Mouse (Mus musculus): ENCODE data around the gene Gps2. TPM values are rescaled to one million over a fixed set of nuclear protein-coding genes. Genes with fewer than 3 reads are reported as not detected.

Gps2 gene
- total RNA-seq (2017), result 103 TPM in 2 replicates

DNA sequence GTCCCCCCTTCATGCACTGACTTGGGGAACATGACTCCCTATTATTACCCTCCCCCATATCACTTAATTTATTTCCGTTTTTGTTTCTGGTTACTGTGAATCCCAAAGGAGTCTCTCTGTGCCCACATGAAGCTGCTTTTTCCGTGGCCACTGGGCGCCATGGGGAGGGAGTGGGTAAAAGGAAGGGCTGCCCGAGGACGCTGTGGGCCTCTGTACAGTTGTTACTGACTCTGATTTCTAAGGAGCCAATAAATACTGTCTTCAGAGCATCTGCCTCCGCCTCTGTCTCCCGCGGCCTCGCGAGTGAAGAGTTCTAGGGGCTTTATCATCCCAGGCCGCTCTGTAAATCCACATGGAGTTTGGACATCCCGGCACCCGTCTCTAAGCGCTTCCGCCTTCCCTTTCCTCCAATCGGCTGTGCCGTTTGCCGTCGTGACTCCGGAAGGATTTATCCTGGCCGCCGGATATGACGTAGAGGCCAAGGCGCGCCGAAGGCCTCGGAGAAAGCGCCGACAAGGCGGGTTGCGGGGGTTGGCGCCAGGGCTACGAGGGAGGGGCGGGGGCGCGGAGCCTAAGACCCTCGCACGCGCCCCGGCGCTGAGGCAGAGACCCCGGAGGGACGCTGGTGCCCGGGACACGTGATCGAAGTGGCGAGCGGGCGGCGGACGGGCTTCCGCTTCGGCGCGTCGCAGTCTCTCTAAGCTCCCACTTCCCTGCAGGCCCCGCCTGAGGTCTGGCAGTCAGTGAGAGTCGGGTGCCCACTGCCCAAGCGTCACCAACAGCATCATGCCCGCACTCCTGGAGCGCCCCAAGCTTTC is at the start of gene Gps2:
TSS of gene Gps2 (plus strand) at position 335 of the 818 bp plus-strand sequence.
- ATAC-seq (ENCODE audit: extremely low read depth, insufficient number of reproducible peaks, low FRiP score, poor library complexity, severe bottlenecking), result peak; percentile 89

DNA sequence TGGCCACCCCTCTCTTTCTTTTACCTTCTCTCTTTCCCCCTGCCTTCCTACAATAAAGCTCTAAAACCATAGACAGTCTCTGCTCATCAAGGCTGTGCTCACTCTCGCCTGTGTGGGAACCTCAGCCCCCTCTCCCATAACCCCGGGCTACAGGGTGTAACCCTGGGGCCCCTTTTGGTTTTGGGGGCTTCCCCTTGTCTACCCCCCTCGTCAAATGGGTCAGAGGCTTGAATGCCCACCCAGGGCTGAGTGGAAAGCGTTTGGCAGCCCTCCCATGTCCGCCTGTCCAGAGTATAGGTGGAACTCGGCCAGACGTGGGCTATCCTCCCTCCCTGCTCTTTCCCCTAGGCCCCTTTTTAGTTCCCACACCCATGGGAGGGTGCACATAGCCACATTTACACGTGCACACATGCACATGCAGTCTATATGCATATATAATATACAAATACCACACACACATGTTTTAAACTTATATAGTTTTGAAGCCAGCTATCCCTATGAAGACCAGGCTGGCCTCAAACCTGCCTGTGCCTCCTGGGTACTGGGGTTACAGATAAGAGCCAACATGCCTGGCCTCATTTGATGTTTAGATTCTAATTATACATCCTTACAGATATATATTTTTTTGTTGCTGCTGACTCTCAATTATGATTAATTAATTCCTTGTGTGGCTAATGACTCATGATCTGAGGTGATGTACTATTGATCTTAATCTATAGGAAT is 49.4 kb upstream of the Gps2 start:
- ATAC-seq (ENCODE audit: extremely low read depth, insufficient number of reproducible peaks, low FRiP score, poor library complexity, severe bottlenecking), result no peak

DNA sequence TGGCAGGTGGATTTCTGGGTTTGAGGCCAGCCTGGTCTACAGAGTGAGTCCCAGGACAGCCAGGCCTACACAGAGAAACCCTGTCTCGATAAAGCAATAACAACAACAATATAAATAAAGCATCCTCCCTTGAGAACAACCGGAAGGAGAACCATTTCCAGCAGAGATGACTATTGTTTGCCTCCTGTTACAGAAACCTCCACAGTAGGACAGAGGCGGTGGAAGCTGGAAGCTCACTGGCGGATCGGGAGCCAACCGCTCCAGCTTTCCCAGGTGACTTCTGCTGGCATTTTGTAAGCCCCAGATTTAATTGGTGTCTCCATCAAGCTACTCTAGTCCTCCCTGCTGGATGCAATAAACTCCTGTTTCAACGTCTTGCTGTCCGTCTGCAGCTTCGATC is 48.1 kb upstream of the Gps2 start:
- no peak for ATAC-seq (ENCODE audit: extremely low read depth, insufficient number of reproducible peaks, low FRiP score, poor library complexity, severe bottlenecking)

DNA sequence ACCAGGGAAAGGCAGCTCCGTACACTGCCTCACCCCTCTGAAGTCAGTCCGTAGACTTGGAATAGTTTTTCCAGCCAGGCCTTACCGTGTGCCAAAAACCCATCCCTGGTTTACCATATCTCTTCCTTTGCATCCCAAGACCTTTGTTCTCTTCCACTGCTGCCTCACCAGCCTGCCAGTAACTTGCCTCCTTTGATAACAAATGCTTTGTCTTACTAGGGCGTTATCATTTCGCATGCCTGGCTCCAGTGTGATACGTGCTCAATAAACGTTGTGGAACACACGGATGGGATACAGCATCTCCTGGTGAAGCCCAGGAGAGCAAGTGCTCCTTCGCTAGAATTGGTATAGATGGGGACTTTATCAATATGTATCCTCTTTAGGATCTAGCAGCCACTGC is 46.4 kb upstream of the Gps2 start:
- no peak for ATAC-seq (ENCODE audit: extremely low read depth, insufficient number of reproducible peaks, low FRiP score, poor library complexity, severe bottlenecking)

DNA sequence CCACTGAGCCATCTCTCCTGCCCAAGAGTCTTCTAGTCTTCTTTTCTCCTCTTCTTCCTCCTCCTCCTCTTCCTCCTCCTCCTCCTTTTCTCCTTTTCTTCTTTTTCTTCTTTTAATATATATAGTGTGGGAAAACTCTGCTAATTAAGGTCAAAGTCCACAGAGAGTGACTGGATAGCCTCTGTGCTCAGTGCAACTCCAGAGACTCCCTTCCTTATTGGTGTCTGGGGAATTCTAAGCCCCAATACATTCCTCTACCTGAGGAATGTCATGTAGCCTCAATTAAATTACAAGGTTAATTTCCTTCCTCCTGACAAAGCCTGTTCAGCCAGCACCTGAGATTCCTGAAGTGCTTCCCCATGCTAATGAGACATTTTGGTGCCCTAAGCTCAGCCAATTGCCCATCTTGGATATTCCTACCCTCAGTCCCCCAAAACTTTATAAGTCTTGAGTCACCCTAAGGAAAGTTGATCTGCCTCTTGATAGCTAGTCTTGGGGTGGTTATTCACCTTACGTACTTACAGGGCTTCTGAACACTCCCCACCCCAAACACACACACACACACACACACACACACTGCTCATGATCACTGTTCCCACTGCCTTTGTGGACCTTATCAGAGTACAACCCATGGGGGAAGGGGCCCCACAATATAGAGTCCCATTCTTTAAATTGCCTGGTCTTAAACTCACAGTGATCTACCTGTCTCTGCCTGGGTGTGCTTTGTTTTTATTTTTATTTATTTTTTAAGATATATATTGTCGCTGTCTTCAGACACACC is 43.2 kb upstream of the Gps2 start:
- no peak for ATAC-seq (ENCODE audit: extremely low read depth, insufficient number of reproducible peaks, low FRiP score, poor library complexity, severe bottlenecking)

DNA sequence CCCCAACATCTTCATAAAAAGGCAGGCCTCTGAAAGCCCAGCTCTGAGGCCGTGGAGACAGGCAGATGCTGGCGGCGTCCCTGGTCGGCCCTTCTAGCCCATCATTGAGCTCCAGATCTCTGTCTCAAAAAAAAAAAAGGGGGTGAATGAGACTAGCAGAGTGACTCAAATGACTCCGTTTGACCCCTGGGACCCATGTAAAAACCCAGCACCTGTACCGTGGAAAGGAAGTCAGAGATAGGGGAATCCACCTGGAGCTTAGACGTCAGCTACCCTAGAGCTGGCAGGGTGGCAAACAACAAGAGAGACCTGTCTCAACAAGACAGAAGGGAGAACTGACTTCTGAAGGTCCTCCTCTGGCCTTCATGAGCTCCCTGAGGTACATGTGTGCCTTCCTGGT is 41.9 kb upstream of the Gps2 start:
- no peak for ATAC-seq (ENCODE audit: extremely low read depth, insufficient number of reproducible peaks, low FRiP score, poor library complexity, severe bottlenecking)

DNA sequence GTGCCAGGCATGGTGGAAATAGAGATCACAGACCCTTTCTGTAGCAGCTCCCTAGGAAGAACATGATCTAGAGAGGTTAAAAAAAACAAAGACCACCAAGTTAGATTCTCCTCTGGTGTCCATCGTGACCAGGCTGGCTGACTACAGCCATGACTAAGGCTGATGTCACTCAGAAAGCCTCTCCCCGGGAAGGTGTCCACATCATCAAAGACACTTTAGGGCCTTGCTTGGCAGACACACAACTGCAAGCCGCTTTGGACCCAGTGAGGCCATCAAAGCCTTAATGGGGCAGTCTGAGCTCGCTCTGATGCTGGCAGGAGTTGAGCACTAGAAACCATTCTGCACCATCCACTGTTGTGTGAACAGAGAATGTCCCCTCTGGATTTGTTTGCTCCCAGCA is 41.2 kb upstream of the Gps2 start:
- no peak for ATAC-seq (ENCODE audit: extremely low read depth, insufficient number of reproducible peaks, low FRiP score, poor library complexity, severe bottlenecking)

DNA sequence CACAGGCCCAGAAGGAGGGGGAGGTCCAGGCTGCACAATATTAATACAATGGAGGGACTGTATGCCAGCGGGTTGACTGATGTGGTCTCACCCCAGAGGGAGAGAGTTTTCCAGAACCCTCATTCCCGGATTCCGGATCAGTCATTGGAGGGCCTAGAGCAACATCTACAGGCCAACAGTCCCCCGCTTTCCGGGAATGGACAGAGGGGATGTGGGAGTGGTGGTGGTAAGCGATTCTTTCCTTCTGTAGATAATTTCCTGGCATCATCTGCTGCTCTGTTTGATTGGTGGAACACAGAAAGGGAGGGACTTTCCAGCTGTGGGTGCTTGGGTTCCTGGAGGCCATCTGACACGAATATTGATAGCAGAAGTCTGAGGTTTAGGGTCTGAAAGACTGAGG is 37.5 kb upstream of the Gps2 start:
- ATAC-seq (ENCODE audit: extremely low read depth, insufficient number of reproducible peaks, low FRiP score, poor library complexity, severe bottlenecking), result no peak

DNA sequence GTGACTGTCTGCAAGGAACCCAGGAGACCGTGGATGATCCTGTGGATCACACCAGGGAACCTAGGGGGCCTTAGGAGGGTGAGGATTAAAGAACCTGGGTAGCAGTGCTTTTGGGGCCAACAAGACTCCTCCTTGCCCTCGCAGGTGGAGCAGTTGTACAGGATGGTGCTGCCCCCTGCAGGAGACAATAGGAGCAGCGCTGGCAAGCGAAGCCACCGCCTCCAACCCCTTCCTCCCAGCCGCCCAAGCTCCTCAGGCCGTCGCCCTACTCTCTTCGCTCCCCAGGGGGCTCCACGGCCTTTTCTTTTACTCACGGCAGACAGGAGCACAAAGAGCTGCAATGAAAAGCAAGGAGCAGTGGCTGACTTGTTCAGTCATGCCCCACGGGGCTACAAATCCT is 36.8 kb upstream of the Gps2 start:
- peak; percentile 58 for ATAC-seq (ENCODE audit: extremely low read depth, insufficient number of reproducible peaks, low FRiP score, poor library complexity, severe bottlenecking)

DNA sequence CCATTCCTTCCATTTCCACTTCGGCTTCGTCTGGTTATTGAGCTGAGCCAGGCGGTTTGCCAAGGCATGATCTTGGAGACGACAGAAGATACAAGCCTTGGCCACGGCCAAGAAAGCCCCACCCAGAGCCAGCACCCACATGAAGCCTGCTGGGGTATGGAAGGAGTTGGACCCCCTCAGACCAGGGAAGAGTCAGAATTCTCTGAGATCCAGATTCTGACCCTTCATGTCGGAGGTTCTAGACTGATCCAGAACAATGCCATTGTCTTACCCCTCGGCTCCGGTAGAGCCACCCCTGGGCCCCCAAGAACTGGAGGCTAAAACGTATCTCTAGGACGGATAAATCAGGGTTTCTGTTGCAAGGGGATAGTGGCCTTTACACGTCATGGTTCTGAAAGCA is 35.8 kb upstream of the Gps2 start, which contains the start of gene Tmem95:
TSS of gene Tmem95 (minus strand) at position 141 of the 400 bp plus-strand sequence.
- no peak for ATAC-seq (ENCODE audit: extremely low read depth, insufficient number of reproducible peaks, low FRiP score, poor library complexity, severe bottlenecking)

DNA sequence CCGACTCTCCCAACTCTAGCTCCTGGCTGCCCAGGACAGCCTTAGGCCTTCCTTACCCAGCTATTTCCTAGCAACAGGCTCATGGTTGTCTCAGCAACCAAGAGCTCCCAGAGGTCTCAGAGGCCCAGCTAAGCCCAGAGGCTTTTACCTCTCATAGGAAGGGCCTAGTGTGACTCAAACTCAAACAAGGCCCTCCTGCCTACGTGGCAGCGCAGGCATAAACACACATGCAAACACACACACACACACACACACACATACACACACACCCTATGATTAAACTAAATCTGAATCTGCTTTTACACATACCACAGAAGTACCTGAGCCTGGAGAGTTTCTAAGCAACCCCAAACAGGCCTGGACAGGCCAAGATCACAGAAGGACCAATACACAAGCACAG is 35.3 kb upstream of the Gps2 start:
- ATAC-seq (ENCODE audit: extremely low read depth, insufficient number of reproducible peaks, low FRiP score, poor library complexity, severe bottlenecking), result no peak

DNA sequence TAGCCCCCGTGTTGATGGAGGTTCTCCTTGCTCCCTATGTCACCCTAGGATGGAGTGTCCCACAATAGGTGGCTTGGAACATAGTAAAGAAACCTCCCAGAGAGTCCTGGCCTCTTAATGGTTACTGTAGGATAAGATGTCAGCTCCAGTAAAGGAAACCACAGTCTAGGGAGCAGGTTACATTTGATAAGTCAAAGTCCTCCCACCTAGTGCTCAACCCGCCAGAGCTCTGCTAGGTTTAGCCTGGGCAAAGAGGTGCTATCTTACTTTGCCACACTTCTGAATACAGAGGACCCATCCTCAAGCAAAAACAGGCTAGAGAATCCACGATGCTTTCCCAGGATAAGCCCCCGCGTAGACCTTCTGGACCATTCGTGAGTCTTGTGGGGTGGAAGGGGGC is 34.7 kb upstream of the Gps2 start:
- no peak for ATAC-seq (ENCODE audit: extremely low read depth, insufficient number of reproducible peaks, low FRiP score, poor library complexity, severe bottlenecking)

DNA sequence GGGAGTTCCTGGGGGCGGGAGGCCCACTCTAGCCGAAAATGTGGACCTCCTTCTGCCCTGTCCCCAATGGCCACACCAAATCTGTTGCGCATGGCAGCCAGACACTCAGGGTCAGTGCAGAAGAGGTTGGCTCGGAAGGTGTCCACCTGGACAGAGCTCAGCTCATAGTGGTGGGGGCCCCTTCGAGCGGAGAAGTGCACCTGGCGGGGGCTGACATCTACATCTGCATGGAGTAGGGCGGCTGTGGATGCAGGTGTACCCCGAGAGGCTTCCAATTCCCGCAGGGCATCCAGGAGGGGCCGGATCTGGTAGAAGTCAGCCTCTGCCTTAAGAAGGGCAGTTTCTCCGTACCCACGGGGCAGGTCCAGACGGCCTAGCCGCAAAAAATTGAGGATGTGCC is 34.0 kb upstream of the Gps2 start:
- no peak for ATAC-seq (ENCODE audit: extremely low read depth, insufficient number of reproducible peaks, low FRiP score, poor library complexity, severe bottlenecking)

DNA sequence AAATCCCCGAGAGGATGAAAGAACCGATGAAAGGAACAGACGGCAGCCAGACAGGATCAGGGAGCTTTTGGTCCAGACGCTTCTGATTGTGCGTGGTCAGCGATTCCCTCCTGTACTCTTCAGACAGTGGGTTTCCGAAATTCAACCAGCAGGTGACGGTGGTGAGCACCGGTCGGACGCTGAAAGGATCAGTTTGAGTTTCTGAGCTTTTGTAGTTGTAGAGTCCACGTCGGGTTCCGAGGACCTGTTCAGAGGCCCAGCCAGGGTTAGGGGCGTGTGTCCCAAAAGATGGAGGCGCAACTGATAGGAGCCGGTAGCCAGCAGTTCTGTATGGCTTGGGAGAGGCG is 33.2 kb upstream of the Gps2 start:
- peak; percentile 35; the same call in 1 of the 2 replicates for ATAC-seq (ENCODE audit: extremely low read depth, insufficient number of reproducible peaks, low FRiP score, poor library complexity, severe bottlenecking)

DNA sequence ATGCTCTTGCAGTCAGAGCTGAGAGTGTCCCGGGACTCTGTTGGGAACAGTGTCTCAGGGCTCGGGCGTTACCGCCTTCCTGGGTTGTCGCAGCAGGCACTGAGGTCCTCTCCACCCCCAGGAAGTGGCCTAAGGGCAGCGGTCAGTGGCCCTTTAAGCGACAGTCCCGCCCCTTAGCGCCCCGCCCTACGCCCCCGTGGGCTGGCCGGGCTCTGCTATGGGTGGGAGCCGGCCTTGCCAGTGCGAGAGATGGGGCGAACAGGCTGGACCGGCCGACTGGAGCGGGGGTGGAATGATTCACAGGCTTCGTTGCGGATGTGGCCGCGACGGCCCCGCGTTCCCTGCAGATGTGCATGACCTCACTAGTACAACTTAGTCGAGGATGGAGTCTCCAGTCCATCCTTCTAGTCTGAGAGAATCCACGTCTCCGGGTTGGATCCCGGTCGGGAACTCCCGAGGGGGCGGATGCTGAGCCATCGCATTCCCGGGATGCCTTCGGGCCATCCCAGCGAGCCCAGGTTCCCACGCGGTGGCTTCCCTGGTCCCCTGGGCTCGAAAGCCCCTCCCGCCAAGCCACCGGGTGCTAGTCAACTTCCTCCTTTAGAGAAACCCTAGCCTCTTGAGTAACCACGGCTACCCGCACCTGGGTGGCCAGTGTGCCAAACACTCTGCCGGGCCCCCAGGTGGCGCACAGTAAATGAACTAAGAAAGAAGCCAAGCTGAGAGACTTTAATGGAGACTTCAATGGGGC is 32.7 kb upstream of the Gps2 start, which contains the start of gene Kctd11:
TSS of gene Kctd11 (minus strand) at position 554 of the 751 bp plus-strand sequence.
- ATAC-seq (ENCODE audit: extremely low read depth, insufficient number of reproducible peaks, low FRiP score, poor library complexity, severe bottlenecking), result peak; percentile 80

DNA sequence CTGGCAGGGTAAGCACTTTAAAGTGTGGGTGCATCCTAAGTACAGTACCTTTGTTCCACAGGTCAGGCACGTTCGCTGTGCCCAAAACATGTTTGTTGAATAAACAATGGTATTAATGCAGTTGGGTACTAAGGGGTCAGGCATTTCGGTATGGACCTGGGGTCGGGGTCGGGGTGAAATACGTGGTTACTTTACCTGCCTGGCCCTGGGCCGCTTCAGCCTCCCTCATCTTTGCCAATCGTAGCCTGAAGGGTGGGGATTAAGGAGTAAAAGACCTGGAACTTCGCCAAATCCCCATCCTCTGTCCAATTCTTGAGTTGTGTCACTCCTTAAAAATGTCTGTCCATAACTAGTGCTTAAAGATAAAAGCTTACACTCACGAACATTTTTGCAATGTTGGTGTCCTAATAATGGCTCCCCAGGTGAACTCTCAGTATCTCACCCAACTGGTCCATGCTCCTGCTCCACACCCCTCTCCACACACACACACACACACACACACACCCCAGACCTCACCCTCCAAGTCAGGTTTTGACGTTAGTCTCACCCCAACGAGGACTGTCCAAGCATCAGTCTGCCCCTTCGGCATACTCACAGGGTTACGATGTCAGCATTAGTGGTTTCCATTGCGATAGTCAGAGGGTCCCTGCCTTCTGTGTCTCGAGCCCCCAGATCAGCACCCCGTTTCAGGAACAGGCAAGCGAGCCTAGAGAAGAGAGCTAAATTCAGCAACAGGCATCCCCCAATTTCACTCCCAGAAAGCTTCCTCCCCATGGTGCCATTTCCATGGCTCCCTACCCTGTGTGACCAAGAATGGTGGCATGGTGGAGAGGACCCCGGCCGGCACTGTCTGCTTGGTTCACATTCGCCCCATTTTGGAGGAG is 31.7 kb upstream of the Gps2 start:
- ATAC-seq (ENCODE audit: extremely low read depth, insufficient number of reproducible peaks, low FRiP score, poor library complexity, severe bottlenecking), result no peak

DNA sequence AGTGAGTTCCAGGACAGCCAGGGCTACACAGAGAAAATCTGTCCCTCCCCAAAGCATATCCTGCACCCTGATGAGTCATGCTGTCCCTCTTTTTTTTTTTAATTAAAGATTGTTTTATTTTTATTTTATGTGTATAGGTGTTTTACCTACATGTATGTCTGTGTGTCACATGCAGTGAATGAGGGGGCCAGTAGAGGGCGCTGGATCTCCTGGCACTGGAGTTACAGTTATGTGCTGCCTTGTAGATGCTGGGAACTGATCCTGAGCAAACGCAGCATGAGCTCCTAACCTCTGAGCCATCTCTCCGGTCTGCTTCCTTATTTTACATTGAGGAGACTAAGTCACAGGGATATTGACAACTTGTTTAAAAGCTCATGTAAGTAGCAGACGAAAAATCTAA is 30.6 kb upstream of the Gps2 start:
- ATAC-seq (ENCODE audit: extremely low read depth, insufficient number of reproducible peaks, low FRiP score, poor library complexity, severe bottlenecking), result no peak

DNA sequence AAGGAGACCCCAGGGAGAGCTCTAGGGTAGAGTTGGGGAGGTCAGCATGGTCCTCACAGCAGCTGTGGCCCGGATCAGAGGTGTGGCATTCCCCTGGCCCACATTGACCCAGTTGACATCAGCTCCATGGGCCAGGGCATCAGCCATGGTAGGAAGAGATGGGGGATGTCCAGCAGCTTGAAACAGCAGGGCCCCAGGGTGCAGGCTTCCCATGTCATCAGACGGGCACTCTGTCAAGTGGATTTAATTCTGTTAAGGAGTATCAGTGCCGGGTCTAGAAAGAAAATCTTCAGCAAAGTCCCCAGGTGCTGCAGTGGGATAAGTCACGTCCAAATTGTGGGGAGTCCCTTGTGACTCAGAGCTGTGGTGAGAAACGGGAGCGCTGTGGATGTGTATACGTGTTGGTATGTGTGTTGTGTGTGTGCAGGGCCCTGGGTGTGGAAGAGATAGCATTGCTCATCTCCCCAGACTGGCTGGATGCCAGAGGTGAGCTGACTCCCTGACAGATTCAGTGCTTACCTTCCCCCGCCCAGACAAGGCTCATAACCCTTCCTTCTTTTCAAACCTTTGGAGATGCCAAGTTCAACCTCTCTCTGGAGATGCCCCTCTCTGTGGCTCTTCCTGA is 30.0 kb upstream of the Gps2 start:
- no peak for ATAC-seq (ENCODE audit: extremely low read depth, insufficient number of reproducible peaks, low FRiP score, poor library complexity, severe bottlenecking)
